Mouse (Mus musculus) megakaryocyte, adult 5-6 weeks (primary cell): Measurements from ENCODE around the gene Gm5346. TPM values are rescaled to one million over a fixed set of nuclear protein-coding genes. Genes with fewer than 3 reads are reported as not detected.
"Not testable (repeated sequence)": the region's sequence is repeated elsewhere in the genome, so short reads cannot be mapped to it uniquely, and the experiment has no call there.

Experiments used
- ATAC-seq: 2 replicates; pipeline ENCODE4 v1.8.0; 2016; ENCODE audit warnings: mild to moderate bottlenecking, inconsistent platforms; ENCODE audit not compliant: poor library complexity, severe bottlenecking
- total RNA-seq, 2 experiments: library from RNA; stranded (forward) in 1 of 2; stranded (reverse) in 1 of 2; fragments of 153-499, 151-499 nt in 1 of 2; fragments of 221-1000, 200-1000 nt in 1 of 2; gene quantifications; 2 replicates each; pipeline versions ENCODE4 v1.2.3 to v1.2.4; 2015 to 2017

Gene Gm5346
- total RNA-seq (2015): not detected in 2 replicates
- not detected in 2 replicates for total RNA-seq (2017)

GRCm38 (mm10) chr8:43627176-43627575 lies at the start of gene Gm5346:
Gene Gm5346 (minus strand): TSS chr8:43627276.
- no peak for ATAC-seq

- no peak for ATAC-seq
Observed at GRCm38 (mm10) chr8:43616046-43616445, 11.0 kb downstream of the Gm5346 start.

- ATAC-seq: not testable (repeated sequence)
Observed at GRCm38 (mm10) chr8:43603657-43604056, 23.4 kb downstream of the Gm5346 start.

- ATAC-seq: not testable (repeated sequence)
Observed at GRCm38 (mm10) chr8:43603166-43603565, 23.9 kb downstream of the Gm5346 start.

GRCm38 (mm10) chr8:43576607-43577006 lies 50.5 kb downstream of the Gm5346 start, which contains the start of gene Adam26a:
Gene Adam26a (minus strand): TSS chr8:43576707.
- not testable (repeated sequence) for ATAC-seq

Other genes with a start within 250 kb of the Gm5346 start
- gene Adam26b, start 99.2 kb downstream of the Gm5346 start, total RNA-seq (2015): not detected in 2 replicates
- not detected in 2 replicates for gene Adam26b, start 99.2 kb downstream of the Gm5346 start, total RNA-seq (2017)
- gene Adam26a, start 50.6 kb downstream of the Gm5346 start, total RNA-seq (2015): not detected in 2 replicates
- not detected in 2 replicates for gene Adam26a, start 50.6 kb downstream of the Gm5346 start, total RNA-seq (2017)
- gene Adam34, start 82.8 kb upstream of the Gm5346 start, total RNA-seq (2015): not detected in 2 replicates
- not detected in 2 replicates for gene Adam34, start 82.8 kb upstream of the Gm5346 start, total RNA-seq (2017)